Mouse (Mus musculus): ENCODE data around the gene 1700069L16Rik.

Gene 1700069L16Rik

GRCm38 (mm10) chr5:113690069-113690548 is 34.5 kb downstream of the 1700069L16Rik start:
- no peak for DNase-seq (ENCODE audit: low read depth, low spot score)

DNA sequence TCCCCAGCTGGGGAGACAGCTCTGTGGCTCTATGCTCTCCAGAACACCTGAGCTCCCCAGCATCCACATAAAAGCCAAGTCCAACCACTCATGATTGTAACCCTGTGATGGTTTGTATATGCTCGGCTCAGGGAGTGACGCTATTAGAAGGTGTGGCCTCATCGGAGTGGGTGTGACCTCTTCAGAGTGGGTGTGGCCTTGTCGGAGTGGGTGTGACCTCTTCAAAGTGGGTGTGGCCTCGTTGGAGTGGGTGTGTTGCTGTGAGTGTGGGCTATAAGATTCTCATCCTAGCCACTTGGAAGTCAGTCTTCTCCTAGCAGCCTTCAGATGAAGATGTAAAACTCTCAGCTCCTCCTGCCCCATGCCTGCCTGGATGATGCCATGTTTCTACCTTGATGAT is 37.1 kb downstream of the 1700069L16Rik start:
- DNase-seq (ENCODE audit: low read depth, low spot score), result no peak

DNA sequence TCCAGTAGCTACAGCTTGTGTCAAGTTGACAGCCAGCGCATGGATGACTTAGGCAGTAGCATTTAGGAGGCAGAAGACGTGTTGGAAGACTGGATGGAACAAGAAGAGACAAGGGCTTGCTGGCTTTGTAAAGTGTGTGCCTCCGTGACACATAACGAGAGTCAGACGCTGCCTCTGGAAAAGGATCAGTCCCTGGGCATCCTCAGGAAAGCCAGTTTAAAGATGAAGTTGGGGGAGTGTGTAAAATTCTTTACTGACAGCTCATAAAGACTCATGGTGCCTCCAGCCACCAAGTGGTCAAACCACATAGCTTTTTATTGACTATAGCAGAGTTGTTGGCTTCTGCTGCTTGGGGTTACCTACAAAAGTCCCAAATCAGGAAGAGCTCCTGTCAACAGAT is 39.1 kb downstream of the 1700069L16Rik start:
- DNase-seq (ENCODE audit: low read depth, low spot score), result peak; percentile 78

DNA sequence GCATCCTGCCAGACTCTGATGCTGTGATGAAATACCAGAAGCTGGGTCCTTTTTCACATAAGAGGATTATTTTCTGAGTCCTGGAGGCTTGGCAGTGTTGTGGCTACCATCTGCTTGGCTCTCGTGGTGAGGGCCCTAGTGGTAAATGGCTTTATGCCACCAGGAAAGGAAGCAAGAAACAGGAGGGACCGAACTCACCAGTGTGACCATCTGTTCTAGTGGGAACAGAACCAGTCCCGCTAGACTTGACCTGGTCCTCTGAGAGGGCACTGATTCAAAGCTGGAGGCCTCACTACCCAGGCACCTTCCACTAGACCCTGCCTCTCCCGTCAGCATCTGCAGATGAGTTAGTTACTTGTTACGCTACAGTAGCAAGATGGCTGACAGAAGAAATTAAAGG is 41.3 kb downstream of the 1700069L16Rik start:
- no peak for DNase-seq (ENCODE audit: low read depth, low spot score)

DNA sequence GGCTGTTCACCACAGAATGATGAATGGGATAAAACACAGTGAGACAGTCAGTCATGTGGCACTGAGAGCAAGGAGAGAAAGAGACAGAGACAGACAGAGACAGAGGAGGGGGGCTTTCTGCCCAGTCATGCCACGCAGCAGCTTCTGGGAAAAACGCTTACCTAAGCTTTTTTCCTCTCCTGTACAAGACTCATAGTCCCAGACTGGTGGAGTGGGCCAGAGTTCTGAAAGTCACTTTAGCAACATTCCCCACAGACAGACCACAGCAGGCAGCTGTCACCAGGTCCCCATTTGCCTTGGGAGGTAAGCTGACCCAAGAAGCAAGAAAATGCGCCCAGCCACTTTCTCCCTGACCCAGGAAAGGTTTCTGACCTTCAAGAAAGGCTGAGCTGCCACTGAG is 42.1 kb downstream of the 1700069L16Rik start:
- DNase-seq (ENCODE audit: low read depth, low spot score), result no peak

DNA sequence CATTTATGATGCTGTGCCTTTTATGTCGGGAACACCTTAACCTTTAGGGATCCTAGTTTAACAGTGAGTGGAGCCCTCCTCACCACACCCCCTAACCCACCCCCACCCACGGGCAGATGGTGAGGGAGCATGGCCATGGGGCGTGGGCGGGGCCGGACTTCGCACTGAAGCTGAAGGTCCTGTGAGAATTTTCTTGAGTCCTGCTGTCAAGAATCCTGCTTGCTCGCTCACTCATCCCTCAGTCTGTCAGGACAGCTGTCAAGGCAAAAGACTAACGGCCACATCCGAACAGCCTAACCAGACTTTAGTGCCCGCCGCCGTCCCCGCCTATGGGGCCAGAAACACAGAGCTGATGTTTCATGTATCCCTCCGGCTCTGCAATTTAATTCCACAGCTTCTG is 43.4 kb downstream of the 1700069L16Rik start:
- DNase-seq (ENCODE audit: low read depth, low spot score), result no peak

GRCm38 (mm10) chr5:113679509-113679908 is 45.1 kb downstream of the 1700069L16Rik start:
- no peak for DNase-seq (ENCODE audit: low read depth, low spot score)

GRCm38 (mm10) chr5:113678743-113679452 is 45.7 kb downstream of the 1700069L16Rik start:
- no peak for DNase-seq (ENCODE audit: low read depth, low spot score)

DNA sequence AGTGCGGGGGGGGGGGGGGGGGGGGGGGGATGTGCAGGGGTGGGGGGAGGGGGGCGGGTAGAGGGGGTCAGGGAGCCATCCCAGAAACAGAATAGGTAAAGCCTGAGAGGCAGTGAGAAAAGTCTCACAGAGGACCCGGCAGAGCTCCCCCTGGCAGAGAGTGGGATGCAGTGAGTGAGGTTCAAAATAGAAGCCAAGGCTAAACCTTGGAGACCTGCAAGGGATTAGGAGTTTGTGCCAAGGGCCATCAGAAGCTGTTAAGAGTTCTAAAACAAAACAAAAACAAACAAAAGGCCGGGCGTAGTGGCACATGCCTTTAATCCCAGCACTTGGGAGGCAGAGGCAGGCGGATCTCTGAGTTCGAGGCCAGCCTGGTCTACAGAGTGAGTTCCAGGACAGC is 47.0 kb downstream of the 1700069L16Rik start:
- DNase-seq (ENCODE audit: low read depth, low spot score), result no peak

- no peak for DNase-seq (ENCODE audit: low read depth, low spot score)
Measured at GRCm38 (mm10) chr5:113674851-113675250, 49.7 kb downstream of the 1700069L16Rik start.

DNA sequence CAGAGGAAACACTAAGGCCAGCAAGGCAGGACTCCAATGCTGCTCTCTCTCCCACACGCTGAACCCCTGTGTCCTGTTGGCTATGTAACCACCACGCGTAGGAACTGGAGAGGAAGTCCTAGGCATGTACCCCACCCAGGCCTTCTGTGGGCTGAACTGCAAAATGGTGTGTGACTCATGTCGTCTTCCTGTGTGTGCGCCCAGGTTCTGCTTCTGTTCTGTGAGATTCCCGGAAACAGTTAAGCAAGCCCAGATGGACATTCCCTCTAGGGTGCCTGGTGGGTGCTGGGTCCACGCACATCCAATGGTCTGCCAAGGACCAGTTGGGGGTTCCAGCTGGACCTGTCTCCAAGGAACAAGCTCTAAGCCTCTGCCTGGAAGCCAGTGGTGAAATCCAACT is 52.1 kb downstream of the 1700069L16Rik start:
- peak; percentile 47 for DNase-seq (ENCODE audit: low read depth, low spot score)

DNA sequence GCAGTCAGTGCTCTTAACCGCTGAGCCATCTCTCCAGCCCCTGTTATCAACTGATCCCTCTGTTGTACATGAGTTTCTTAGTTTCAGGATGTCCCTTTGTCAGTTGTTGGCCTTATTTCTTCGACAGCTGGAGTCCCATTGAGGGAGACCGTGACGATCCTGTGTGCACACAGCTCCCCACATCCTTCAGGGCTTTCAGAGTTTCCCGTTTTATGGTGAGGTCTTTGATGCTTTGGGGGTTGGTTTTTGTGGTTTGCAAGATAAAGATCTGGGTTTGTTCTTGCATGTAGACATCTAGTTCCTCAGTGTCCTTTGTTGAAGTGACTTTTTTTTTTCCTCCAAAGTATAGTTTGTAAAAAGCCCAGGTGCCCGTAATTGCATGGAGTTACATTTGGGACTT is 54.0 kb downstream of the 1700069L16Rik start:
- DNase-seq (ENCODE audit: low read depth, low spot score), result no peak

GRCm38 (mm10) chr5:113670110-113670509 is 54.5 kb downstream of the 1700069L16Rik start:
- DNase-seq (ENCODE audit: low read depth, low spot score), result no peak

DNA sequence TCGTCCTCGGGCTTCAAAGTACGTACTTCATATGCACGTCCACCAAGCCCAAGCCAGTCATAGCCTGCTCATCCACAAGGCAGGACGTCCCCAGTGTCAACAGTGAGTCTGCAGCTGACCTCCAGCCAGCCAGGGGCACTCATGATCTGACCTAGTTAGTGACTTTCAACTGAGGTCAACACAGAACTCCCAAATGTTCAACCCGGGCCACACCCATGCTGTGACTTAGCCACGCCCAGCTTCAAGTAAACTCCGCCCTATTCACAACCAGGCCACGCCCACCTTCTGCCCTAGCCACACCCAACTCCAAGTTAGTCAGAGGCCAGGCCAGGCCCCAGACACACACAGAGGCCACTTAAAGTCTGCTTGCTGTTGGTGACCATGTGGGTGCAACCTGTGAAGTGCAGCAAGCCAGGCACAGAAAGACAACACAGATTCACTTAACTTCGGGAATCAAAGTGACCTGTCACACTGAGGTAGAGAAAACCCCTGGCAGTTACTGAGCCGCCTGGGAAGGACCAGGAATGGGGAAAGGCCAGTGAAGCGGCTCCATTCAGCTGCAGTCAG is 59.9 kb downstream of the 1700069L16Rik start:
- peak; percentile 39 for DNase-seq (ENCODE audit: low read depth, low spot score)

GRCm38 (mm10) chr5:113664127-113664526 is 60.4 kb downstream of the 1700069L16Rik start:
- no peak for DNase-seq (ENCODE audit: low read depth, low spot score)

- no peak for DNase-seq (ENCODE audit: low read depth, low spot score)
Measured at GRCm38 (mm10) chr5:113660872-113661271, 63.7 kb downstream of the 1700069L16Rik start.

- DNase-seq (ENCODE audit: low read depth, low spot score), result no peak
Measured at GRCm38 (mm10) chr5:113654821-113655220, 69.8 kb downstream of the 1700069L16Rik start.

- DNase-seq (ENCODE audit: low read depth, low spot score), result no peak
Measured at GRCm38 (mm10) chr5:113654206-113654605, 70.4 kb downstream of the 1700069L16Rik start.

DNA sequence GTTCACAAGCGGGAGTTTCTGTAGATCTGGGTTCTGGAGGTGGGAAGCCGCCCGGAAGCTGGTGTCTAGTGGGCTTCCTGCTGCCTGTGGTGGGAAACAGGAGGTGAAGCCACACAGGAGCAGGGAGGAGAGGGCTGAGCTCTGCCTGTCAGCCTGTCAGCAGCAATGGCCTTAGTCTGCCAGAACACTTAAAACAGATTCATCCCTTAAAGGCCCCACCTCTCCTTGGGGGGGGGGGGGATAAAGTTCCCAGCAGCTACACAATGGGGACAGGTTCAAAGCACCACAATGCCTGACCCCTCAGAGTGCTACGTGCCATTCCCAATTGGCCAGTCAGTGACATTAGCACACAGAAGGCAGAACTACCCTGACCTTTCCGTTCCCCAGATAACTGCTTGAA is 72.4 kb downstream of the 1700069L16Rik start:
- DNase-seq (ENCODE audit: low read depth, low spot score), result no peak

- no peak for DNase-seq (ENCODE audit: low read depth, low spot score)
Measured at GRCm38 (mm10) chr5:113650035-113650865, 74.3 kb downstream of the 1700069L16Rik start, which contains the start of gene Cmklr1. Cmklr1 (minus strand) TSS chr5:113650426.

GRCm38 (mm10) chr5:113648647-113649211 is 75.8 kb downstream of the 1700069L16Rik start:
- no peak for DNase-seq (ENCODE audit: low read depth, low spot score)

GRCm38 (mm10) chr5:113647141-113647540 is 77.4 kb downstream of the 1700069L16Rik start:
- no peak for DNase-seq (ENCODE audit: low read depth, low spot score)

Data from 3T3-L1 (cell line).